Mouse (Mus musculus) gonadal fat pad, adult 2 months (tissue): ENCODE results near the gene Rad54l. TPM values are rescaled to one million over a fixed set of nuclear protein-coding genes. Genes with fewer than 3 reads are reported as not detected.
A peak's percentile ranks its signal among the peaks of the same experiment; 100 is the strongest.

Experiments used
- DNase-seq: peaks from one replicate; pipeline ENCODE4 v3.0.0-alpha.2; 2012; ENCODE audit warnings: low read depth
- polyA plus RNA-seq: library from polyadenylated mRNA; depleted of rRNA; stranded (reverse); fragments of >200 nt; gene quantifications from 2 replicates; pipeline ENCODE4 v1.2.3, GENCODE M21; 2012

The Rad54l gene
- polyA plus RNA-seq, 1 experiment: 0.82 TPM

GRCm38 (mm10) chr4:116140801-116141574, 17.5 kb upstream of the Rad54l start:
- DNase-seq: no peak

- DNase-seq: no peak
Observed at GRCm38 (mm10) chr4:116137421-116137996, 14.0 kb upstream of the Rad54l start.

DNA sequence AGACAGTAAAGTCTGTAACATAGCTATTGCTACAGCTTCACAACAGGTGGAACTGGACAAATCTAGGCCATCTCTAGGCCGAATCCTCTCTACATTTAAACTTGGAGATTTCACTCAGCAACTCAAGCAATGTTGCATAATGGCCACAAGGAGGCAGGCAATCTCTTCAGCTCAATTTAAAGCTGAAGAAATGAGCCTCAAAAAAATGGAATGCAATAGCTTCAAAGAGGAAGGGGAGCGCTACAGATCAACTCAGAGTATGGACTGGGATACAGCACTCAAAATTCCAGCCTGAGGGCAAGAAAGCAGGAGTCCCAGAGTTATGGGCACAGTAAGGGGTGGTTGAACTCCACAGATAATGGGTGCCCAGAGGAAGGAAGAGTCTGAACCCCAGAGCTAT, 11.5 kb upstream of the Rad54l start:
- DNase-seq: no peak

GRCm38 (mm10) chr4:116133126-116133525, 9.6 kb upstream of the Rad54l start:
- DNase-seq: no peak

- no peak for DNase-seq
Observed at GRCm38 (mm10) chr4:116127956-116128355, 4.5 kb upstream of the Rad54l start.

DNA sequence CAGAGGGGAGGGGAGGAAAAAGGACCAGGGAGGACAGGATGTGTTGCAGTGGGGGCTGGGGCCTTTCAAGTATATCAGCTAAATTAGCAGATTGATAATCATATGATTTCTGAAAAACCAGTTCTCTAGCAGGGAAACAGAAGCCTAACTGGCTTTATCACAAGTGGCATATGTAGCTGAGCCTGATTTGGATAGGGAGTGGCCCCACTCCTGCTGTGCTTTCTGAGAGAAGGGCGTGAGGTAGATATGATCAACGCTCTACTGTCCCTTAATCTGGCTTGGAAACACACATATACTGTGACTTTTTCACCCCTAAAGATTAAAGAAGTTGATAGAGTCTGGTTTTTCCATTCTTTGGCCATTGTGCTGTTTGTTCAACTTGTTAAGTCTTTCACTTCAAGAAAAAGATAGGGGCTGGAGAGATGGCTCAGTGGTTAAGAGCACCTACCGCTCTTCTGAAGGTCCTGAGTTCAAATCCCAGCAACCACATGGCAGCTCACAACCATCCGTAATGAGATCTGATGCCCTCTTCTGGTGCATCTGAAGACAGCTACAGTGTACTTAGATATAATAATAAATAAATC, 2.4 kb upstream of the Rad54l start:
- DNase-seq: no peak

DNA sequence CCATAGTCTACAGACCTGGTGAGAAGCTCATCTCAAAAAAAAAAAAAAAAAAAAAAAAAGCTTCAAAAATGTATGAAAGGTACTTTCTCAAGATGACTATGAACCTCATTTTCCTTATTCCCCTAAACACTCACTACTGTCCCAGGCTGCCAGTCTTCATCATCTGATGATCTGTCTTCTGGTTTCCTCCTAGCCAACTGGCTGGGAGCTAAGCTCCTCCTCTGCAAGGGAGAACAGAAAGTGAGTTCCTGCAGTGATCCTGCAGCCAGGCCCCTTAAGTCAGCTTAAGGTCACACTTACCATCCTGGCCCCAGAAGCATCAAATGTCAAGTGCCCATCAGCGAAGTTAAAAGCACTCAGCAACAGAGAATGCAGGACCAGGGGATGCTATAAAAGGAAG, 728 bp downstream of the Rad54l start:
- DNase-seq: no peak

GRCm38 (mm10) chr4:116111486-116111885, 12.0 kb downstream of the Rad54l start:
- DNase-seq: no peak

DNA sequence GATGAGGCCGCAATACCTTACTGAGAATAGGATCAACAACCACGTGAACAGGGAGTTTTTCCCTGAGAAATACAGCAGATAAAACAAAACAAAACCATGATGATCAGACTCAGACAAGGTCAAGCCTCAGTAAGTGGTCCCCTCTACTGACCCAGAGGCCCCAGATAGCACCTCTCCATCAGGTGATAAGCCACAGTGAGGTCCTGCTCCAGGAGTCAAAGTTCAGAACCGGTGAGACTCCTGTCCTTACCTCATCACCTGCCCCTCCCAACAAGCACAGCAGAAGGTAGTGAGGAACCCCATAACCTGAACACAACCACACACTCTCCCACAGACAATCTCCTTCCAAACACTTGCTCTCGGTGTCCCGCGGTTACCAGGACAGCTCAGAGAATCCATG, 12.8 kb downstream of the Rad54l start:
- DNase-seq: no peak

DNA sequence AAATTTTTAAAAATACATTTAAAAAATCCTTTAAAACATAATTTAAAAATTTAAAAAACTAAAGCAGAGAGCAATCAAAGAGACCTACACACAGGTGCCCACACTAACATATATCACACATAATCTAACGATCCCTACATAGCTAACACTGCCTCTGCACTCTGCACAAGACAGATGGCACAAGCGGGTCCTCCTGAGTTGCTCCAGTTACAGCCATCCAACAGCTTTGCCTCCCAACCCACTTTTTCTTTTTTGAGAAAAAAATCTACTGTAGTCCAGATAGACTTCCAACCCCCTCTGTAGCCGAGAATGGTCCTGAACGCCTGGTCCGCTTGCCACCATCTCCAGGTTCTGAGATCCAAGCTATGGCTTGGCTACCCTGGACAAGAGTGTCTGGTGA, 18.2 kb downstream of the Rad54l start:
- no peak for DNase-seq

- no peak for DNase-seq
Observed at GRCm38 (mm10) chr4:116100959-116101358, 22.5 kb downstream of the Rad54l start.

GRCm38 (mm10) chr4:116097211-116097610, 26.3 kb downstream of the Rad54l start:
- DNase-seq: no peak

DNA sequence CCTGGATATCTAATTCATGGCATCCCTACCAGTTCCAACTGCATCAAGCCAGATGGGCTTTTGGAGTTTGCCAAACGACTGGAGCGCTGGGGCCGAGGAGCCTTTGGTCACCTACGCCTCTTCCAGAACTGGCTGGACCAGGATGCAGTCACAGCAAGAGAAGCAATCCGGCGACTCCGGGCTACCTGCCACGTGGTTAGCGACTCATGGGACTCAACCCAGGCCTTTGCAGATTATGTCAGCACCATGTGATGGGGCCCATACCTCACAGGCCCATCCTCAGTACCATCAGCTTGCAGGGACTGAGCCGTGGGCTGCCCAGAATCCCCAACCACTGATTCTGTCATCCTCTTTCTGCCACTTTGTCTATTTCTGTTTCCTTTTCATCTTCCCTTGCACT, 27.2 kb downstream of the Rad54l start:
- no peak for DNase-seq

DNA sequence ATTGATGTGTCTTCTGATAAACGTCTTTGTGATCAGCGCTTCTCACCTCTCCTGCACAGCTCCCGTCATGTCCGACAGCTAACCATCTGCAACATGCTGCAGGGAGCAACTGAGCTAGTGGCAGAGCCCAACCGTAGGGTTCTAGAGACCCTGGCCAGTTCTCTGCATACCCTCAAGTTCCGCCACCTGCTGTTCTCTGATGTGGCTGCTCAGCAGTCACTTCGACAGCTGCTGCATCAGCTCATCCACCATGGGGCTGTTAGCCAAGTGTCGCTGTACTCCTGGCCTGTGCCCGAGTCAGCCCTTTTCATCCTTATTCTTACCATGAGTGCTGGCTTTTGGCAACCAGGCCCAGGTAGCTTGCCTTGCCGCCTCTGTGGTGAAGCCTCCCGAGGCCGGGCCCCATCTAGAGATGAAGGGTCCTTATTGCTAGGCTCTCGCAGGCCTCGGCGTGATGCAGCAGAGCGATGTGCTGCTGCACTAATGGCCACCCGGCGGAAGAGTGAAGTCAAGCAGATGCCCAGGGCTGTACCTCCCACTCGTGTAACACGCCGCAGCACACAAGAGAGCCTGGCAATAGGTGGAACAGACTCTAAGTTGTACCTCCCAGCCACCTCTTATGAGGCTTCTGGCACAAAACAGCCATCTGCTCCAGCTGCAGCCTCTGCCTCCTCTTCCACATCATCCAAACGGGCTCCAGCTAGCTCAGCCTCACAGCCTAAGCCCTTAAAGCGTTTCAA, 34.8 kb downstream of the Rad54l start:
- no peak for DNase-seq

DNA sequence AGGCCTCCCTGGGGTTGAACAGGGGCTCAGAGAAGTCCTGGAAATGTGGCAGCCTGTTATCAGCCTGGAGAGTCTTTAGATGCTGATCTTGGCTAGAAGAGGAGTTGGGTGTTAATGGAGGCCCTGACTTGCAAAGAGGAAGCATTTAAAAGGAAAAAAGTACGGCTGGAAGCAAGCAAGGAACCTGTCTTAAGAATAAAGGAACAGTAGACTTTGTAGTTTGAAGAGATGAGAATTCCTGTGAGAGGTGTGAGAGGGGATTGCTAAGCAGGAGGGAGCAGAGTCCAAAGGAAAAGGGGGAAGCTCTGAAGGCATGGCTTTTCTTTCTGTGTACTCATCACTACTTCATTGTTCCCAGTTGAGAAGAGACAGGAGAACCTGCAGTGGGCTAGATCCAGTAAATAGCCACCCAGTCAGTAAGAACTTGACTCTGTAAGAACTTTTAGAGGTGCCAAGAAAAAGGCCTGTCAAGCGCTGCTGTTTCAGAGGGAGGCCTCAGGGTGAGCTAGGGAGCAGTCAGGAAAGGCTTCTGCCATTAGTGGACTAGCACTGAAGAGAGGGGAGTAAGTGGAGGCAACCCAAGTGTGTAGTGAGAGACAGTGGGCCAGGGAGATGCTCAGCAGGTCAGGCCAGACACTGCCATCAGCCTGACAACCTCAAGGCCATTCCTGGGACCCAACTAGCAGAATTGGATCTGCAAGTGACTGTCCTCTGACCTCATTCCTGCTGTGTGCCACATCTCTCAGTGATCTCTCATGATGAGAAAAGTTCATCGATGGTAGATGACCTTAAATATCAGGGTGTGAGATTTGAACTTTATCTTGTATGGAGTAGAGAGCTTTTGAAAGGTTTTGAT, 46.0 kb downstream of the Rad54l start:
- DNase-seq: no peak

DNA sequence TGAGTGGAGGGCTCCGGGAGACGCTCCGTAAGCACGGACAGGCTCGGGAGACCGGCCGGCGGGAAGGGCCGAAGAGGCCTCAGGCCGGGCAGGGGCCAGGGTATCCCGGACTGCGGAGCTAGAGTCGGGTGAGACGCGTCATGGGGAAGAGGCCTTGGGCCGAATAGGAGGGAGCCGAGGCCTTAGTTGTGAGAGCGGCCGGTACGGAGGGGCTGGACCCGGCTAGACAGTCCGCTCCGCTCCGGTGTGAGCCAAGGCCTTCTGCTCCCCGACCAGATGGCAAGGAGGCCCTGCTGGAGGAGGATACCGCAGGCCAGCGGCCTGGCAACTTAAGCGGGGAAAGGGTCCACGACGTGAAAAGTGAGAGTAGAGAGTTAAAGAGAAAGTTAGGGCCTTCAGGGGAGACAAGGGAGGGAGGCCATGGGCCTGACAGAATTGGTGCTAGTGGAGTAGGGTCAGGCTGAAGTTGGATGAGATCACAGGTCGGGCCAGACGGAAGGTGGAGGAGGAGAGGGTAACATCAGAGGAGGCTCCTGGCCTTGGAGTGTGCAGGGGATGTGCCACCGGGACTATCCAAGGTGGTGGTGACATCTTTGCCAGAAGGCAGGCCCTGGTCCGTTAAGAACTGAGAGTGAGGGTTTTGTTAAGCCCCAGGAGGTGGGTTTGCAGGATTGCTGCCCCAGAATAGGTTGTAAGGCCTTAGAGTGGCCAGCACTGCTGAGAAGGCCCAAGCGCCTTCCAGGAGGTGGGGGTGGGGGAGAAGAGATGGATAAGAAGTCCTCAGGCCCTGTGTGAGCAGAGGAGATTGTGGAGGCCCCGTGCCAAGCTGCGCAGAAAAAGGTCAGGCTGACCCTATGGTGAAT, 46.9 kb downstream of the Rad54l start:
- no peak for DNase-seq

- no peak for DNase-seq
Observed at GRCm38 (mm10) chr4:116075631-116076368, 47.7 kb downstream of the Rad54l start.

DNA sequence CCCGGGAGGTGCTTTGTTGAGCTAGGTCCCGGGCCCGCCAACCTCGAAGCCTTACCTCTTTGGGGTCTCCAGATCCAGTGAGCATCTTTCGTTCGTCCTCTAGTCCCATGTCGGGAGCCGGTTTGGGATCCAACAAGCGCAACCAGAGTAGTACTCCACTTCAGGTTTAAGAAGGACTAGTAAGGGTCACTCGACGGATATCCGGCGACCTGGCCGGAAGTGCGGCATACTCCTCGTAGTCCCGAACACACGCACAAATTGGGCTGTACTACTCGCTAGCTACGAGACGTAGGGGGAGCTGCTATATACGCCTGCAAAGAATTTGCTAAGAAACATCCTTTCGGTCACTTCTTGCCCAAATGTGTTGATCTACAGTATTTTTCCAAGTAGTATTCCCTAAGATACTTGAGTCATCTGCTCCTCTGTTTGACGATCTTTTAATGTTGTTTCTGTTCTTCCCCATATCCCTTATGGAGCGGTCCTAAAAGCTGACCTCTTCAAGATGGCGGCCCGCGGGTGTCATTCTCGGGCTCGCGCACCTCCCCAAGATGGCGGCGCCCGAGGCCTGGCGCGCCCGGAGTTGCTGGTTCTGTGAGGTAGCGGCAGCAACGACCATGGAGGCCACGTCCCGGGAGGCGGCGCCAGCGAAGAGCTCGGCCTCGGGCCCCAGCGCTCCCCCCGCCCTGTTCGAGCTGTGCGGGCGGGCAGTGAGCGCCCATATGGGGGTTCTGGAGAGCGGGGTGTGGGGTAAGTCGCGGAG, 48.4 kb downstream of the Rad54l start, which contains the start of the genes Uqcrh and Lrrc41:
Gene Uqcrh (minus strand): TSS at position 211 of the 760 bp plus-strand sequence.
Gene Lrrc41 (plus strand): TSS at position 409 of the 760 bp plus-strand sequence.
- DNase-seq: peak; percentile 56

DNA sequence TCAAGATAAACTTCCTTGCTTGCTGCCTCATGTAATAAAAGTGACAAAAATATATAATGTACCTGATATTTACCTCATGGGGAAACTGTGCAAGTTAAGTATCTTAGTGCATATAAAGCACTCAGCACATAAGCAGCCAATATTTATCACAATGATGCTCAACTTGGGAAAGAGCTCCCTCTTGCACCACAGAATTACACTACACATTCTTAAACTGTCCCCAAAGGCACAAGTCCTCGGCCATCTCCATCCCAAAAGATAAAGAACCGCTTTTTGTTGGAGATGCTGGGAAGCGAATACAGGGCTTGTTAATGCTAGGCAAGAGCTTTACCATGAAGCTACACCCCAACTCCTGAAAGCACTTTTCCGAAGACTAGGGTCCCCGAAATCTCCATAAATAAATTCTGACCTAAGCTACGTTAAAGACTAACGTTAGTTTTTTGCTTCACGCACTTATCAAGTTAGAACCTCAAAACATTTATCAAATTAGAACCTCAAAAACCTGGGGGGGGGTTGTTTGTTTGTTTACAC, 49.3 kb downstream of the Rad54l start:
- no peak for DNase-seq
